Mouse (Mus musculus) embryo, embryonic 10 days (tissue): Measurements from ENCODE around the gene 2610528J11Rik.
"Not testable (repeated sequence)": the region's sequence is repeated elsewhere in the genome, so short reads cannot be mapped to it uniquely, and the experiment has no call there.

Source experiments
- DNase-seq: peaks from one replicate; pipeline ENCODE4 v3.0.0-alpha.2; 2015; ENCODE audit warnings: low spot score

2610528J11Rik gene

DNA sequence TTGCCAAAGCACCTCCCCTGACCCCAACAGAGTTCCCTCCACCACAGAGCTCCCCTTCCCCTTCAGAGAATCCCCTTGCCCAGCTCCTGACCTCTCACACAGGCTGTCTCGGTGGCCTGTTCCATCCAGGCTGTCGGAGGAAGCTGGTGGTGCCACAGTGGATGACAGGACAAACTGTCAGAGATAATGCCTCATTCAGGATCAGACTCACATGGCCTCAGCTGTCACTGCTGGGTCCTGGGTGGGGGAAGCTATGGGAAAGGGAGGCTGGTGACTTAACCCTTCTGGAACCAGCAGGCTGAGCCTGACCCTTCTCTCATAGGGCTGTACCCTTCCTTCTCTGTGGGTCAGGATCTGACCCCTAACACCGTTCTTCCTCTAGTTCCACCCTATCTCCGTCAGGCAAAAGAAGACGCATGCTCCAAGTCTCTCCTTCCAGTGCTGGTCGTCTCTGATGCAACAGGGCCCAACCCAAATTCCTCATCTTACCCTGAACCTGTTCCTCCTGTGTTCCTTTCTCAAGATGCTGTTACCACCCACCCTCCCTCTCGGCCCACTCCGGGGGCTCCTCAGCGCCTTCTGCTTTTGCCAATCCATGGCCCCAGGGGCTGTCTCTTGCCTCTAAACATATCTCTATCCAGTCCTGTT lies 15.8 kb downstream of the 2610528J11Rik start:
- no peak for DNase-seq

- DNase-seq: no peak
These were observed 16.3 kb downstream of the 2610528J11Rik start for GRCm38 (mm10) chr4:118543158-118543530.

- peak; percentile 59 for DNase-seq
These were observed 16.9 kb downstream of the 2610528J11Rik start, which contains the start of gene Tmem125 for GRCm38 (mm10) chr4:118543592-118544260. Tmem125 (minus strand) TSS chr4:118544044.

GRCm38 (mm10) chr4:118544441-118545127 lies 17.8 kb downstream of the 2610528J11Rik start:
- no peak for DNase-seq

- not testable (repeated sequence) for DNase-seq
These were observed 20.8 kb downstream of the 2610528J11Rik start for GRCm38 (mm10) chr4:118547424-118548129.

GRCm38 (mm10) chr4:118548130-118548480 lies 21.3 kb downstream of the 2610528J11Rik start:
- DNase-seq: peak; percentile 85

DNA sequence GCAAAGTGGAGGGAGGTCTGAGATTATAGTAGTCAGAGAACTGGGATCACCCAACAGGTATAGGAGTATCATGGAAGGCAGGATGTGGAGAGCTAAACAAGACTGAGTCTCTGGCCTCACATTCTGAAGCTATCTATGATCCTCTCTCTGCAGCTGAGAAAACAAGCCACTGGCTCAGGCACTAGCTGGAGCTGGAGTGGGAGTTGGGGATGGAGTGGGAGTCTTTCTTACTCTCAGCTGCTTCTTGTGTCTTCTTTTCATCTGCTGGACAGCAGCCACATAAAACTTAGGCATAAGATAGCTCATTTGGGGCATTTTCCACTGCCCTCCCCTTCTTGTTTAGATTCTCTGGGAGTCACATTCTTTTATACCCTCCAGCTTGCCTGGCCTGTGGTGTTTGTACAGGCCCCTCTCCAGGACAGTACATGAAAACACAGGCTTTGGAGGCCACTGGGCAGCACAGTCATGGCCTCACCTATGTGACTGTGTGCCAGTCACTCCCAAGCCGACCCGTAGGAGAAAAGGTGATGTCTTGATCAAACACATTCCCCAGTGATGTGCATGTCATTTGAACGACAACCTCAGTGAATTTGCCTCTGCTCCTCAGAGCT lies 26.3 kb downstream of the 2610528J11Rik start:
- DNase-seq: no peak

DNA sequence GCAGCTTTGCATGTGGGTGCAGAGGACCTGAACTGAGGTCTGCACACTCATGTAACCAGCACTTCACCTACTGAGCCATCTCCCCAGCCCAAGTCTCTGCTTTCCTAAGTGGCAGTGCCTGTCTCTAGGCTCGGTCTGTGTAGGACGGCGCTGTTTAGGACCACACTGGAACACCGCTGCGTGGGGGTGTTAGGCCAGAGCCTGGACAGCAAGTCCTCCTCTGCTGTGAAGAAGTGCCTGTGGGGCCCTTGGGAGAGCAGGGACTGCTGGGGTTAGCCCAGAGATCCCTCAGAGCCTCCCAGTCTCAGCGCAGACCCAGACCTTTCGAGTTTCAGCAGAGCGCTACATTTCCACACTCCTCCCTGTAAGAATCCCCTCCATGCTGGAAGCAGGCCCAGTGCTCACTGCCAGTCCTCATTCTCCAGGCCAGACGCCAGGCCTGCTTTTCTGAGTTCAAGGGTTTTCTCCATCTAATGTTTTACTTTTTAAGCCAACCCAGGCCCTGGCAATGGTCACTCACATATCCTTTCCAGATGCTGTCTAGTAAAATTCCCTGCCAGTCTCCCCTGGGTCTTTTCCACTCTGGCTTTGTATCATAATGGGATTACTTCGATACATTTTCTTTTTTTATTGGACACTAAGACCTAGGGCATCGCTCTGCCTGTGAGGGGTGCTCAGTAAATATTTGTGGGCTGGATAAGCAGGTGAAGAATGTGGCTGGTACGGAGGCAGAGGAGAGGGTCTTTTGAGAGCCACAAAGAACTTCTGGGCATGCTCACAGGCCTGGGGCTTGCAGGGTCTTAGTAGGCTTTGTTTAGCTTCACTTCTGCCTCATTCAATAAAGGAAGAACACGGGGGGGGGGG lies 37.5 kb downstream of the 2610528J11Rik start:
- DNase-seq: no peak

DNA sequence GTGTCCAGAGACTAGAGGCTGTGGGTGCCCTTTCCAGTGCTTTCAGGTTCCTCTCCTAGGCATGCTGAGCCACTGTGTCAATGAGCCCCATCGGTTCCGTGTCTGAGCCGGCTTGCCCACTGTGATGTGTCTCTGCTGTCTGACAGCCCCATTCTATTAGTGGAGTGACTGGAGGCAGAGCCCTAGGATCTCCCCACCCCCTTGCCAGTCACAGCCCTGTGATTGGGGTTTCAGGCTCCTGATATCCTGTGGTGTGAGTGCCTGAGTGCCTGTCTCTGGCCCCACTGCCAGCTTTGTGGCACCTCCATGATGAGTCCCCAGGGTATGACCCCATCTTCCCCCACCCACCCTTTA lies 38.1 kb downstream of the 2610528J11Rik start:
- no peak for DNase-seq

DNA sequence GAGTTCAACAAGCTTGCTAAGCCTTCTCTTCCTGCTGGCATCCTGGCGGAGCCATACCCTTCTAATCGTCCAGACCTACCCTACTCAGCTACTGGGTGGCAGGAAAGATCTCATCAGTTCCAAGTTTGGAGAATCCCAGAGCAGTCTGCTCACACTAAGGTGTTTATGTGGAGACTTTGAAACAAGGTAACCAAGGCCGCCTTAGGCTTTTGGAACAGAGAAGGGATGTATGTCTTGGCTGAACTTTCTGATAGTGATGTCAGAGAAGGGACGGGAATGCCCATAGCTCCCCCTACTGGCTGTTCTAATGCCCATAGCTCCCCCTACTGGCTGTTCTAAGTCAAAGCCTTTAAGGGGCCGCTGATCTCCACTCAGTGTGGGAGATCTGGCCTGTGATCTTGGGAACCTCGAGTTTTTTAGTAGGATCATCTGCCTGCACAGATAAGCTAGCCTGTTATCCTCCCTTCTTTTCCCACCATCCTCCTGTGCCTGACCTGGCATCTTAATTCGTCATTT lies 39.4 kb downstream of the 2610528J11Rik start:
- peak; percentile 77 for DNase-seq

DNA sequence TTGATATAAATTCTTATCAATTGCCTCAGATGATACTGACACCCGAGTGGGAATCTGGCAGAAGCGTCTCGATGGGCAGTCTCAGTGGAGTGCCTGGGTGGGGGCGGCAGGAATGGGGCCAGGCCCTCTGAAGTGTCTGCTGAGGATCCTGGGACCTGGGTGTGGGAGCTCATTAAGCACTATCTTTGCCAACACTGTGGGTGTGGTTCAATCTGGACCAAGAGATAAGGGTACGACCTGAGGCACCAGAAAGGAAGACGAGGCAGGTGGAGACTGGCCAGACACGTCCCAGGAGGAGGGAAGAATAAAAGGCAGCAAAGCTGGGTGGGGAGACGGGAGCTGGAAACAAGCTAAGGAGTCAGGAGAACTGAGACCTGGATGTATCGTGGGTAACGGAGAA lies 41.9 kb downstream of the 2610528J11Rik start:
- no peak for DNase-seq

GRCm38 (mm10) chr4:118569320-118569719 lies 42.5 kb downstream of the 2610528J11Rik start:
- no peak for DNase-seq

DNA sequence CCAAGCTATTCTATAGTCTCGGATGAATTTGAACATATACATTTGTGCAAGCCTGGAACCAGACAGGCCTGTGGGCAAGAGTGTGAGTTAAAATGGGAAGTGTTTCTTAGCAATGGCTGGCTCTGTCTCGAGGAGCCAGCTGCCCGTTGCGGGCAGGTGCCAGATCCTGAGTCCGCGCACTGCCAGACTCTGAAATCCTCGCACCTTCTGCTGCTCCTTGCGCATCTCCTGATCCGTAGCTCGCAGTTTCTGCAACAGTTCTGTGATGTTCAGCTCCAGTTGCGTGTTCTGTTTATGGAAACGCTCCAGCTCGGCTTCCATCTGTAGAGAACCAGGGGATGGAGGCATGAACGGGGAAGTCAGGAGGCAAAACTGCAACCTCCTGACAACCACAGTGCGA lies 44.6 kb downstream of the 2610528J11Rik start:
- DNase-seq: no peak

DNA sequence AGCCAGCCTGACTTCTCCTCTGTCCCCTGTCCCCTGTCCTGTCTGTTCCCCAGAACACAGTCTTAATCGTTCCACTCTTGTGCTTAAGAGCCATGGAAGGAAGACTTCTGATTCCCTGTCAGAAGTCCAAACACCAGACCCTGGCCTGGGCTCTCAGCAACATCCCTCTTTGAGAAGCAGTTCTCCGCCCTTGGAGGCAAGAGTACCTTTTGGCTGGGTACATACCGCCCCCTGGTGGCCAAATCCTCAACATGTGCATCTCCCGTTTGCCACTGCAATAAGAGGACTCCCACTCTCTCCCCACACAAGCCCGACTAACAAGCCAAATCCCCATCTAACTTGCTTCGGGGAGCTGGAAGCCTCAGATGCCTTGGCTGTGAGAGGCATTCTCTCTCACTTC lies 49.3 kb downstream of the 2610528J11Rik start:
- DNase-seq: peak; percentile 94

DNA sequence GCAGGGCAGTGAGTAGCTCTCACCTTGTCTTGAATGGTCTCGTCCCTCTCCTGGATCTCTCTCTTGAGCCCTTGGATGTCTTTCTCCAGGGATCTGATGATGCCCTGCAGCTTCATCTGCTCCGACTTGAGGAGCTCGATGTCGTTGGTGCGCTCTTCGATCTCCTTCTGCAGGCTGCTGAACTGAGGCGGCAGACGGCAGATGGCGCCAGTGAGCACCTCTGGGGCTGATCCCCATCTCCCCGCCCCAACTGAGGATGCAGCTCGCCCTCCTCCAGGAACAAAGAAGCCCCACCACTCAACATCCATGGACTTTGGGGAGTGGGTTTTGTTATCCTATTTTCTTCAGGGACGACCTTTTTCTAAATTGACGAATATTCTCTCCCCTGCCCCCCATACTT lies 52.5 kb downstream of the 2610528J11Rik start:
- peak; percentile 60 for DNase-seq
